Mouse (Mus musculus): ENCODE data around the gene Tomm22. TPM values are rescaled to one million over a fixed set of nuclear protein-coding genes. Genes with fewer than 3 reads are reported as not detected.
"Not testable (repeated sequence)": the region's sequence is repeated elsewhere in the genome, so short reads cannot be mapped to it uniquely, and the experiment has no call there.

Tomm22 gene
- polyA plus RNA-seq, 1 experiment from 2014 or later = 286 TPM

- no peak for DNase-seq (ENCODE audit: extremely low spot score, low spot score)
- H3K9me3 ChIP-seq = no peaks in the 10 kb centered on the region
- peaks cover 53% of the 10 kb centered on the region for H3K36me3 ChIP-seq (replicated peaks)
- no peak overlapping the region for H3K4me3 ChIP-seq
- H3K27ac ChIP-seq = no peak overlapping the region
- no peaks in the 10 kb centered on the region for H3K27me3 ChIP-seq (ENCODE audit: poor library complexity, severe bottlenecking)
- H3K4me1 ChIP-seq = peaks cover 7% of the 10 kb centered on the region
- 82% methylated on average over 10 of the region's 10 CpGs for WGBS
These were observed 1.5 kb upstream of the Tomm22 start for GRCm38 (mm10) chr15:79669195-79669594.

GRCm38 (mm10) chr15:79670972-79671299 is 275 bp downstream of the Tomm22 start:
- no peaks in the 10 kb centered on the region for H3K9me3 ChIP-seq
- no peak for DNase-seq (ENCODE audit: extremely low spot score, low spot score)
- under 1% methylated on average over 37 of the region's 37 CpGs for WGBS
- H3K27me3 ChIP-seq (ENCODE audit: poor library complexity, severe bottlenecking) = no peaks in the 10 kb centered on the region
- H3K36me3 ChIP-seq (replicated peaks) = peaks cover 64% of the 10 kb centered on the region
- peak overlapping the region; percentile 94 for H3K4me3 ChIP-seq
- peak overlapping the region; percentile 92 for H3K27ac ChIP-seq
- peaks cover 7% of the 10 kb centered on the region for H3K4me1 ChIP-seq

- not testable (repeated sequence) for H3K27me3 ChIP-seq (ENCODE audit: poor library complexity, severe bottlenecking); H3K27ac ChIP-seq; H3K9me3 ChIP-seq; H3K4me1 ChIP-seq; DNase-seq (ENCODE audit: extremely low spot score, low spot score)
- H3K36me3 ChIP-seq (replicated peaks) = peaks cover 64% of the 10 kb centered on the region
- H3K4me3 ChIP-seq = peak overlapping the region; percentile 94
- 91% methylated on average over 11 of the region's 11 CpGs for WGBS
These were observed 1.2 kb downstream of the Tomm22 start for GRCm38 (mm10) chr15:79671828-79672348.

GRCm38 (mm10) chr15:79677936-79678335 is 7.3 kb downstream of the Tomm22 start:
- H3K36me3 ChIP-seq (replicated peaks) = peaks cover 61% of the 10 kb centered on the region
- no peak overlapping the region for H3K27ac ChIP-seq

GRCm38 (mm10) chr15:79681973-79682372 is 11.3 kb downstream of the Tomm22 start:
- Histone ChIP-seq H3K4me3 (no peak overlapping the region), H3K9me3 (no peaks in the 10 kb centered on the region), H3K4me1 (peaks cover 47% of the 10 kb centered on the region), H3K36me3 (replicated peaks) (peaks cover 28% of the 10 kb centered on the region), H3K27me3 (ENCODE audit: poor library complexity, severe bottlenecking) (no peaks in the 10 kb centered on the region), H3K27ac (no peak overlapping the region)
- 88% methylated on average over 4 of the region's 4 CpGs for WGBS
- no peak for DNase-seq (ENCODE audit: extremely low spot score, low spot score)

More at GRCm38 (mm10) chr15:79677936-79678335, 7.3 kb downstream of the Tomm22 start:
- H3K4me3 ChIP-seq = no peak overlapping the region
- H3K27me3 ChIP-seq (ENCODE audit: poor library complexity, severe bottlenecking) = no peaks in the 10 kb centered on the region
- no peaks in the 10 kb centered on the region for H3K9me3 ChIP-seq
- peaks cover 7% of the 10 kb centered on the region; the same call in 1 of the 2 replicates for H3K4me1 ChIP-seq
- 93% methylated on average over 2 of the region's 2 CpGs for WGBS
- DNase-seq (ENCODE audit: extremely low spot score, low spot score) = no peak

GRCm38 (mm10) chr15:79683146-79683545 is 12.5 kb downstream of the Tomm22 start:
- H3K9me3 ChIP-seq = no peaks in the 10 kb centered on the region
- peaks cover 48% of the 10 kb centered on the region for H3K4me1 ChIP-seq
- peaks cover 20% of the 10 kb centered on the region for H3K36me3 ChIP-seq (replicated peaks)
- H3K27me3 ChIP-seq (ENCODE audit: poor library complexity, severe bottlenecking) = no peaks in the 10 kb centered on the region
- no peak for DNase-seq (ENCODE audit: extremely low spot score, low spot score)
- WGBS = 91% methylated on average over 6 of the region's 6 CpGs
- no peak overlapping the region for H3K27ac ChIP-seq
- H3K4me3 ChIP-seq = no peak overlapping the region

GRCm38 (mm10) chr15:79683707-79684465 is 13.2 kb downstream of the Tomm22 start:
- 85% methylated on average over 19 of the region's 19 CpGs for WGBS
- no peaks in the 10 kb centered on the region for H3K27me3 ChIP-seq (ENCODE audit: poor library complexity, severe bottlenecking)
- H3K36me3 ChIP-seq (replicated peaks) = peaks cover 18% of the 10 kb centered on the region
- H3K9me3 ChIP-seq = no peaks in the 10 kb centered on the region
- no peak for DNase-seq (ENCODE audit: extremely low spot score, low spot score)
- H3K4me1 ChIP-seq = peaks cover 55% of the 10 kb centered on the region
- H3K4me3 ChIP-seq = peak overlapping the region; percentile 96; the same call in 1 of the 2 replicates
- H3K27ac ChIP-seq = no peak overlapping the region

GRCm38 (mm10) chr15:79684616-79685015 is 14.0 kb downstream of the Tomm22 start:
- H3K4me1 ChIP-seq = peaks cover 63% of the 10 kb centered on the region

GRCm38 (mm10) chr15:79685141-79685641 is 14.5 kb downstream of the Tomm22 start:
- peaks cover 68% of the 10 kb centered on the region for H3K4me1 ChIP-seq
- no peaks in the 10 kb centered on the region for H3K9me3 ChIP-seq
- WGBS = 53% methylated on average over 6 of the region's 6 CpGs
- peaks cover 4% of the 10 kb centered on the region; the same call in 1 of the 2 replicates for H3K27me3 ChIP-seq (ENCODE audit: poor library complexity, severe bottlenecking)
- peak overlapping the region; percentile 96 for H3K4me3 ChIP-seq
- no peak overlapping the region for H3K27ac ChIP-seq
- DNase-seq (ENCODE audit: extremely low spot score, low spot score) = no peak
- H3K36me3 ChIP-seq (replicated peaks) = peaks cover 8% of the 10 kb centered on the region; the same call in 1 of the 2 replicates

More at GRCm38 (mm10) chr15:79684616-79685015, 14.0 kb downstream of the Tomm22 start:
- Histone ChIP-seq H3K4me3 (peak overlapping the region; percentile 96), H3K9me3 (no peaks in the 10 kb centered on the region), H3K27me3 (ENCODE audit: poor library complexity, severe bottlenecking) (peaks cover 4% of the 10 kb centered on the region; the same call in 1 of the 2 replicates), H3K36me3 (replicated peaks) (peaks cover 11% of the 10 kb centered on the region), H3K27ac (no peak overlapping the region)
- DNase-seq (ENCODE audit: extremely low spot score, low spot score) = no peak
- 79% methylated on average over 6 of the region's 6 CpGs for WGBS

GRCm38 (mm10) chr15:79686046-79686869 is 15.6 kb downstream of the Tomm22 start:
- WGBS = 27% methylated on average over 15 of the region's 15 CpGs
- peak overlapping the region; percentile 96 for H3K4me3 ChIP-seq
- H3K4me1 ChIP-seq = peaks cover 73% of the 10 kb centered on the region
- no peaks in the 10 kb centered on the region for H3K9me3 ChIP-seq
- peaks cover 4% of the 10 kb centered on the region; the same call in 1 of the 2 replicates for H3K27me3 ChIP-seq (ENCODE audit: poor library complexity, severe bottlenecking)
- no peak for DNase-seq (ENCODE audit: extremely low spot score, low spot score)
- H3K36me3 ChIP-seq (replicated peaks) = peaks cover 8% of the 10 kb centered on the region; the same call in 1 of the 2 replicates
- H3K27ac ChIP-seq = peak overlapping the region; percentile 93

- DNase-seq (ENCODE audit: extremely low spot score, low spot score) = peak; percentile 61
- peaks cover 4% of the 10 kb centered on the region; the same call in 1 of the 2 replicates for H3K27me3 ChIP-seq (ENCODE audit: poor library complexity, severe bottlenecking)
- H3K27ac ChIP-seq = peak overlapping the region; percentile 93
- H3K4me3 ChIP-seq = peak overlapping the region; percentile 96
- peaks cover 81% of the 10 kb centered on the region for H3K4me1 ChIP-seq
- no peaks in the 10 kb centered on the region for H3K9me3 ChIP-seq
- WGBS = under 1% methylated on average over 33 of the region's 33 CpGs
- peaks cover 8% of the 10 kb centered on the region; the same call in 1 of the 2 replicates for H3K36me3 ChIP-seq (replicated peaks)
These were observed 16.5 kb downstream of the Tomm22 start for GRCm38 (mm10) chr15:79687175-79687574.

- H3K4me3 ChIP-seq = peak within 1 kb of the TSS; percentile 96
- under 1% methylated on average over 72 of the region's 72 CpGs for WGBS
- peak; percentile 96 for DNase-seq (ENCODE audit: extremely low spot score, low spot score)
- peak within 1 kb of the TSS; percentile 93 for H3K27ac ChIP-seq
- peaks cover 81% of the 10 kb centered on the region for H3K4me1 ChIP-seq
- H3K36me3 ChIP-seq (replicated peaks) = peaks cover 8% of the 10 kb centered on the region; the same call in 1 of the 2 replicates
- peaks cover 4% of the 10 kb centered on the region; the same call in 1 of the 2 replicates for H3K27me3 ChIP-seq (ENCODE audit: poor library complexity, severe bottlenecking)
- H3K9me3 ChIP-seq = no peaks in the 10 kb centered on the region
These were observed 17.1 kb downstream of the Tomm22 start, which contains the start of gene Josd1 for GRCm38 (mm10) chr15:79687646-79688267. Josd1 (minus strand) TSS chr15:79687919.

Data from forebrain, embryonic 10.5 days (tissue).